Mouse (Mus musculus): Measurements from ENCODE around the gene Meis1.

- TF ChIP-seq CTCF (conservative IDR thresholded peaks at IDR 0.05; ENCODE audit: low read length) = no peak
- no peak for TF ChIP-seq NANOG (IDR thresholded peaks at IDR 0.05; ENCODE audit: borderline replicate concordance, low read length)
- no peak for TF ChIP-seq POU5F1 (IDR thresholded peaks at IDR 0.05; ENCODE audit: borderline replicate concordance, low read length)
Observed at GRCm38 (mm10) chr11:18934921-18935320, 83.9 kb downstream of the Meis1 start.

All from E14TG2a.4 (cell line).